Mouse (Mus musculus) adrenal gland, adult (tissue): ENCODE results near the gene Mgl2.
"Not testable (repeated sequence)": the region's sequence is repeated elsewhere in the genome, so short reads cannot be mapped to it uniquely, and the experiment has no call there.

Source experiments
- DNase-seq, 2 experiments: peaks; one replicate each; pipeline ENCODE4 v3.0.0; 2022 to 2023; ENCODE audit warnings: low spot score in 1 of 2; ENCODE audit not compliant: inconsistent age in 2 of 2

The Mgl2 gene

DNA sequence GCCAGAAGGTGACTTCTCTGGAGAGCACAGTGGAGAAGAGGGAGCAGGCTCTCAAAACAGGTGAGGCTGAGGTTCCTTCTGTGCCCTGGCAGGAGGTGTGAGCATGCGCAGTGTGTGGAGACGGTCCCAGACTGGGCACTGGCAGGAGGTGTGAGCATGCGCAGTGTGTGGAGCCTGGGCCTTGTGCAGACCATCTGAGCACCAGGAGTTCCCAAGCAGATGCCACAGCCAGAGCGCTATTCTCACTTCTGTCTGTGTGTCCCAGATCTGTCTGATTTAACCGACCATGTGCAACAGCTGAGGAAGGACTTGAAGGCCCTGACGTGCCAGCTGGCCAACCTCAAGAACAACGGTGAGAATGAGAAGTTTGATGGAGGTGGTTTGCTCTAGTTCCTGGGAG lies 39.3 kb downstream of the Mgl2 start:
- DNase-seq, result not testable (repeated sequence)

DNA sequence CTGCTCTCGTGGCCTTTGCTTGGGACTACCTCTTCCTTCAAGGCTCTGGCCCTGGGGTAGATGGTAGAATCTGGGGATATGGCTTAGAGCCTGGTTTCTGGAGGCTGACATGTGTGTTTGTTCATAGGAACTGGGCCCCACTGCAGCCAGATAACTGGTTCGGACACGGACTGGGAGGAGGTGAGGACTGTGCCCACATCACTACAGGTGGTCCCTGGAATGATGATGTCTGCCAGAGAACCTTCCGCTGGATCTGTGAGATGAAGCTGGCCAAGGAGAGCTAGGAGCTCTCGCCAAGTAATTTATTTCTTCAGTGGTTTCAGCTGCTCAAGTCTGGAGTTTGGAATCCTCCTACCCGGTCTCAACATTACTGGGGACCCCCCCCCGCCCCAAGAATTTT lies 40.2 kb downstream of the Mgl2 start:
- no peak for DNase-seq

GRCm38 (mm10) chr11:70171181-70171580 lies 41.1 kb downstream of the Mgl2 start:
- no peak for DNase-seq

GRCm38 (mm10) chr11:70171847-70172246 lies 41.7 kb downstream of the Mgl2 start:
- peak in 1 of 2 experiments; percentile 79 for DNase-seq

DNA sequence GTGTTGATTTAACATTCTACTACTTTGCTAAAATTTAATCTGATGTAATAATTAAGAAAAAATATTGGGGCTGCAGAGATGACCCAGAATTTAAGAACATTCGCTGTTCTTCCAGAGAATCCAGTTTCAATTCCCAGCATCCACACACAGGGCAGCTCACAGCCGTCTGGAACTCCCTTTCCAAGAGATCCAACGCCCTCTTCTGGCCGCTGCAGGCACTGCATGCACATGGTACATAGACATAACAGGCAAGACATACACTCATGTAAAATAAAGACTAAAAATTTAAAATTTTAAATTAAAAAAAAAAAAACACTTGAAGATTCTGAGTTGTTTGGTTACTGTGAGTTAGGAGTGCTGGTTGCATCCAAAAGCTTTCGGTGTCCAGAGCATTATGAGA lies 42.2 kb downstream of the Mgl2 start:
- no peak for DNase-seq

GRCm38 (mm10) chr11:70174491-70174890 lies 44.4 kb downstream of the Mgl2 start:
- DNase-seq, result no peak

DNA sequence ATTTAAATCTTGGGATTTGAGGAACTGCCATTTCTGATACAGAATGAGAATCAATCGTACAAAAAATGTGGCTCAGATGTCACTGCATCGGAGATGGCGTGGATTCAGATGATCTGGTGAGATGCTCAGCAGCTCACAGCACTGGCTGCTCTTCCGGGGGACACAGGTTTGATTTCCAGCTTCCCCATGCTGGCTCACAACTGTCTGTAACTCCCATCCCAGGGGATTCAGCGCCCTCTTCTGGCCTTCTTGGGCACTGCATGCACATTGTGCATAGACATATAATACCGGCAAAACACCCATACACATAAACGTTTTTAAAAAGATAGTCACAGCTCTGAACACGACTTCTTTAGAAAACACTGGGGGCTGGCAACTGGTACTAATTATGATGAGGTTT lies 47.5 kb downstream of the Mgl2 start:
- no peak for DNase-seq

DNA sequence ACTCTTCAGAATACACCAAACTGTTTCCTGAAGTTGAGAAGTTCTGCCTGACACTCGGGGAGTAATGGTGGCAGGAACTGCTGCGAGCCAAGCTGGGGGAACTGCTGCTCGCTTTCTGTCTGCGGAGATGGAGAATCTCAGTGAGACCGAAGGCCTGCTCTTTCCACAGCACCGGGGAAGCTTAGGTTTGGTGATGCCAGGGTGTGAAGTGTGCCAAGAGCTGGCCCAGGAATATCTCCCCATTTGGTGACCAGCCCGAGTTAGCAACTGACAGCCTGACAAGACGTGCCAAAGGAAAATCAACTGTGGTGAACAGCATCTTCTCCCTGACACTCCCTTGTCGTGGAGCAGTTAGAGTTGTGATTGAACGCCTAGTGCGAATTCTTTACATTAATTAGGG lies 48.2 kb downstream of the Mgl2 start:
- no peak for DNase-seq

GRCm38 (mm10) chr11:70178756-70179155 lies 48.6 kb downstream of the Mgl2 start:
- DNase-seq, result no peak

DNA sequence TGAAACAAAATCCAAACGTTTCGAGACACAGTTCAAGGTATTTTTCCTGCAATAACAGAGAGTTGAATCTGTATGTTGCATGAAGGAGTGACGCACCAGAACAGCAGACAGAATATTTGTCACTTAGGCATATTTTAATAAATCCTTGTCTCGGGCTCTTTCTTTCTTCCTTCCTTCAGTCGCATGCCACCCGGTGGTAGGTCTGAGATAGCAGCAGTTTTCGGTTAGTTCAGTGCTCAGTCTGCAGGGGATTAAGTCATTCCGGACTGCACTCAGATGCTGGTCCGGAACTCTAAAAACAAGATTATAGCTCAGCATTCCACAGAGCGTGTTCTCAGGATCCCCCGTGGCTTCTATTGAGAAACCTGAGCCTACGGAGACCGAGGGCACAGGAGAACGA lies 49.3 kb downstream of the Mgl2 start:
- peak in 1 of 2 experiments; percentile 66 for DNase-seq

DNA sequence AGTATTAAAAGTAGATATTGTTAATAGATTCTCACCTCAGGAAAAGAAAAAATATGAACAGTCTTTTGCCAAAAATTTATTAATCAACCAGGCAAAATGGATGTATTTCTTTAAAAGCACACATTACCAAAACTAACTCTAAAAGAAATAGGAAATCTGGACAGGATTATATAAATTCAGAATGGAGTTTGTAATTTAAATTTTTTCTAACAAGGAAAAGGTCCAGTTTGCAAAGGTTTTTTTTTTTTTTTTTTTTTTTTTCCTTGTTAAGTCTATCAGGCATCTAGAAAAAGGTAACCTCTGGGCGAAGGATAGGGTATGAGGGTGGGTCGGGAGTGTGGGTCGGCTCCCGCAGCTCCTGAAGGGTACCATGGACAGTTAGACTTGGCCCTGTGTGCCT lies 50.4 kb downstream of the Mgl2 start:
- no peak for DNase-seq

- no peak for DNase-seq
These were observed 55.0 kb downstream of the Mgl2 start for GRCm38 (mm10) chr11:70185120-70185519.
